Mouse (Mus musculus) splenic B cell, adult 2 months (primary cell): ENCODE results near the gene Mbtd1.
"Not testable (repeated sequence)": the region's sequence is repeated elsewhere in the genome, so short reads cannot be mapped to it uniquely, and the experiment has no call there.

Experiments used
- DNase-seq: peaks from one replicate; pipeline ENCODE4 v3.0.0-alpha.2; 2011; ENCODE audit warnings: low read depth, low spot score
- H3K27me3 ChIP-seq: 2 replicates; pipeline ENCODE4 v1.6.1; 2012; ENCODE audit warnings: mild to moderate bottlenecking, low read length, moderate library complexity, mixed read lengths; ENCODE audit not compliant: control insufficient read depth, poor library complexity, insufficient read depth, severe bottlenecking
- H3K36me3 ChIP-seq: 2 replicates; pipeline ENCODE4 v1.6.1; 2012; ENCODE audit warnings: mild to moderate bottlenecking, low read length, moderate library complexity, mixed read lengths; ENCODE audit not compliant: control insufficient read depth, poor library complexity, insufficient read depth, severe bottlenecking

Gene Mbtd1

DNA sequence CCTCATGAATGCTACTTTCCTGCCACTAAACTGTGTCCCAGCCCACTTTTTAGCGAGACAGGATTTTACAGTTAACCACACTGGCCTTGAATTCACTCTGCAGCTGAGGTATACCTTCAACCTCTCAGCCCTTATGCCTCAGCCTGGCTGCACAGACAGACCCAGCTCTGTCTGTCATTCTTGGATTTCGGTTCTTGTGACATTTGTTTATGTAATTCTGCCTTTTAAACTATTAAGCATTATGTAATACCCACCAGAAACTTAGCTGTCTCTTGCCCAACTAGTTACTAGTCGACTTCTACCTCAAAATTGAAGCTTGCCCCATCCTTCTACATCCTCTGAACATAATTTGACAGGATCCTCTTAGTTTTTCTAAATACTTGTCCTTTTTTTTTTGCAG lies 22.2 kb downstream of the Mbtd1 start:
- peaks cover 10% of the 10 kb centered on the region; the same call in 1 of the 2 replicates for H3K36me3 ChIP-seq
- no peaks in the 10 kb centered on the region for H3K27me3 ChIP-seq
- no peak for DNase-seq

DNA sequence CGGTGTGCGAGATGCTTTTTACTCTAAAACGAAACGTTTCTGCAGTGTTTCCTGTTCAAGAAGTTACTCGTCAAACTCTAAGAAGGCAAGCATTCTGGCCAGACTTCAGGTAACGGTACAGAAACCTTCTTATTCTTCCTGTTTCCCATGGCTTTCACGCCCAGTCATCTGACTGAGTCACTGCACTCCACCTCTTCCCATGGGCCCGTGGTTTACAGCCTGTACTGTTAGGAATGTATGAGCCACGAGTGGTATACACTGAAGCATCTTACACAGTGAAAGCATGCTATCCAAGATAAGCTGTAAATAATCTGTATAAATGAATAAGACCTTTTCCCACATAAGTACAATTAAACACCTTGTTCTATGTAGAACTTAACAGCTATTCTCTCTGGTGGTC lies 23.2 kb downstream of the Mbtd1 start:
- no peaks in the 10 kb centered on the region for H3K27me3 ChIP-seq
- DNase-seq, result no peak
- peaks cover 11% of the 10 kb centered on the region; the same call in 1 of the 2 replicates for H3K36me3 ChIP-seq

DNA sequence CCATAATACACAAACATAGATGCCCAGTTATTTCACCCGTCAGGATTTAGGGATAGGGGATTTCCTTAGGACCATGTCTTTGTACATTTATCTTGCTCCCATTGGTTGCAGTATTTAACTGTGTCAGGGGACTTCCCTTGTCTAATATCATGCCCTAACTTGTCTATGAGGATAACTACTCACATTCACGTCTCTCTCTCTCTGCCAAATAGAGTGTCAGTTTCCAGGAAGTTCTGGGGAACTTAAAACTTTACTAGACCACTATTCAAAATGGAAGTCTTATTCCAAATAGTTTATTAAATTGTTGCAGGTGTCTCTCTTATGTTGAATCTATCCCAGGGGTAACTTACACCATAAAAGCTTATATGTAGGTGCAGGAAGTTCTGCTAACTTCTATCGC lies 26.0 kb downstream of the Mbtd1 start:
- no peaks in the 10 kb centered on the region for H3K27me3 ChIP-seq
- no peak for DNase-seq
- peaks cover 11% of the 10 kb centered on the region; the same call in 1 of the 2 replicates for H3K36me3 ChIP-seq

DNA sequence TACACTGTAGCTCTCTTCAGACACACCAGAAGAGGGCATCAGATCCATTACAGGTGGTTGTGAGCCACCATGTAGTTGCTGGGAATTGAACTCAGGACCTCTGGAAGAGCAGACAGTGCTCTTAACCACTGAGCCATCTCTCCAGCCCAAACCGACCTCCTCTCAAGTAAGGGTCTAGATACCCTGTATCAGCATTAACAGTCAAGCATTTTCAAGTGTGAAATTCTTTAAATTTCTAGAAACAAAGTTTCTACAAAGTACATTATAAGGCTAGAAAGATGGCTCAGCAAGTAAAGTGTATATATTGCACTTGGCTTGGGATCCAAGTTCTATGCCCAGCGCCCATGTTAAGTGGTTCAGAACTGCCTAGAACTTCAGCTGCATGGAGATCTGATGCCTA lies 29.4 kb downstream of the Mbtd1 start:
- not testable (repeated sequence) for DNase-seq, H3K27me3 ChIP-seq
- H3K36me3 ChIP-seq, result peaks cover 11% of the 10 kb centered on the region

DNA sequence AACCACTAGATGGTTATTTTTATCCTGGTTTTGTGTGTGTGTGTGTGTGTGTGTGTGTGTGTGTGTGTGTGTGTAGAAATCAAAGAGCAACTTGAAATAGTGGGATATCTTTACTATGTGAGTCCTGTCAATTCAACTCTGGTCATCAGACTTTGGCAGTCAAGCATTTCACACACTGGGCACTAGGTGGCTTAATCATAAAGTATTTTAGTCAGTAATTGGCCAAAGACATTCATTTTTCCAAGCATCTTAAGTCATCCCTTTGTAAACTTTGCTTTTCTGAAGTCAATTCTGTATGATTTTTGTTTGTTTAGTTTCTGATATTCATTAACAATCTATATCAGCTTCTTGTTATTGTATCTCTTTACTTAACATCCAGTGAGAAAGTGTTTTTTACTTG lies 43.5 kb downstream of the Mbtd1 start:
- peaks cover 11% of the 10 kb centered on the region; the same call in 1 of the 2 replicates for H3K36me3 ChIP-seq
- peak; percentile 15 for DNase-seq
- H3K27me3 ChIP-seq, result no peaks in the 10 kb centered on the region

DNA sequence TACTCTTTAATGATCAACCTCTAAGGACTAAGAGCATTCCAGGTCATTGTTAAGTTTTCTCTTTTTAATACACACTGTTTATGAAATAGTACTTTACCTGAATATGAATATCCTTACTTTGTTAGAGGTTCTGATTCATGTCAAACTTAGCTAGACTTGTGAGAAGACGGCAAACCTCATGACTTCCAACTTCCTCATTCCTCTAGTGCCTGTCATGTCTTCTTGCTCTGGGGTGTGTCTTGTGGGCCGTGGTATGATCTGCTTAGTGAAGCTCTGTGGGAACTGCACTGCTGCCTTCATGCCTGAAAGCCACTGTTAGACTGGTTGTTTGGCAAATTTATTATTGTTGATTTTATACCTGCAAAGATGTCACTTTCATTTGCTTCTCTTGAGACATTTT lies 55.3 kb downstream of the Mbtd1 start:
- DNase-seq, result peak; percentile 77
- H3K36me3 ChIP-seq, result 0 out of 2 replicates have a peak, but pooled peaks cover 2% of the 10 kb centered on the region
- H3K27me3 ChIP-seq, result no peaks in the 10 kb centered on the region

DNA sequence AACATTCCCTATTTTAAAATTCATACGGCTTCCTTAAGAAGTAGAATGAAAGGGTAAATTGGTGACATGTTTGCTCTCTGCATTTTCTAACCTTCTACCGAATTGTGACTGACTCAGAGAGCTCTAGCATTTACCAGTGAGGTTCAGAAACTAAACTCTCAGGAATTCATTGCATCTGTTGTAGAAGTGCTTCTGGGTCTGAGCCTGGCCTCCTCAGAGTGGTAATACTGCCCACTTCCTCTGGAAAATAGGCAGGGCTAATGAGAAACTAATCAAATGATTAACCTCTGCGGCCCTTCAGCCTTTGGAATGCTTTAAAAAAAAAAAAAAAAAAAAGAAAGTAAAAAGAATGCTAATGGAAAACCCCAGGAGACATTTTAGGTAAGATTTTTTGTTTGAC lies 59.3 kb downstream of the Mbtd1 start:
- DNase-seq, result no peak
- peaks cover 8% of the 10 kb centered on the region for H3K36me3 ChIP-seq
- H3K27me3 ChIP-seq, result no peaks in the 10 kb centered on the region

DNA sequence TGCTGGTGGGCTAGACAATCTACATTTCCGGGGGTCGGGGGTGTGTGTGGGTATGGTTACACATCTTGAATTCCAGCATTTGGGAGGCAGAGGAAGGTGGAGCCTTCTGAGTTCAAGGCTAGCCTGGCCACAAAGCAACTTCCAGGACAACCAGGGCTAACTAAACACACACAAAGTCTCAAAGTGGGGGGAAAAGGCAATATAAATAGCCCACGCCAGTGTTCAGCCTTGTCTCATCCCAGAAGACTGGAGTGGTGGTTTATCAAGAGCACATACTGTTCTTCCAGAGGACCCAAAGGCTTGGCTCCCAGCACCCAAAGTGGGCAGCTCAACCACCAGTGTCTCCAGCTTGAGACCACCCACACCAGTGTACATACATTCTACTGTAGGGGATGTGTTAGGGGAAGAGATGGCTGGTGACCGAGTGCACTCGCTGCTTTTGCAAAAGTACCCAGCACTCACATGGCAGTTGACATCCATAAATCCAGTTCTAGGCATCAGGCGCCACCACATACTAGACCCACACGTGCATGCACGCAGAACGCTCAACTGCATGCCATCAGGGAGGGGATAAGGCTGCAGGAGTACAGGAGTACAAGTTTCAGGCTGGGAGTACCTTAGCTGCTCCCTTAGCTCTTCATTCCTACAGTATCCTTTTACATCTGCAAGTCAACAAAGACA lies 63.4 kb downstream of the Mbtd1 start:
- Histone ChIP-seq H3K36me3 (peaks cover 11% of the 10 kb centered on the region), H3K27me3 (no peaks in the 10 kb centered on the region)
- DNase-seq, result no peak

DNA sequence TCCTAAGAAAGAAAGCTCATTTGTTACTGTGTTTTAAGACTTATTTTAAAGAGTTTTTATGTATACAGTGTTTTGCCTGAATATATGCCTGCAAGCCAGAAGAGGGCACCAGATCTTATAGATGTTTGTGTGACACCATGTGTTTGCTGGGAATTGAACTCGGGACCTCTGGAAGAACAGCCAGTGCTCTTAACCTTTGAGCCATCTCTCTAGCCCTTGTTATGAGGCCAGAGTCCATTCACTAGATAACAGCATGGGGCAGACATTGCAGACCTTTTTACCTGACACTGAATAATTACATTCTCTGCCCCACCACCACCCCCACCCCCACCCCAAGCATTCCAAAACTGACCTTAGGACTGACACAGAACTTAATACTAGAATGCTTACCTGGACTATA lies 64.4 kb downstream of the Mbtd1 start:
- Histone ChIP-seq H3K36me3 (peaks cover 10% of the 10 kb centered on the region), H3K27me3 (no peaks in the 10 kb centered on the region)
- DNase-seq, result no peak

DNA sequence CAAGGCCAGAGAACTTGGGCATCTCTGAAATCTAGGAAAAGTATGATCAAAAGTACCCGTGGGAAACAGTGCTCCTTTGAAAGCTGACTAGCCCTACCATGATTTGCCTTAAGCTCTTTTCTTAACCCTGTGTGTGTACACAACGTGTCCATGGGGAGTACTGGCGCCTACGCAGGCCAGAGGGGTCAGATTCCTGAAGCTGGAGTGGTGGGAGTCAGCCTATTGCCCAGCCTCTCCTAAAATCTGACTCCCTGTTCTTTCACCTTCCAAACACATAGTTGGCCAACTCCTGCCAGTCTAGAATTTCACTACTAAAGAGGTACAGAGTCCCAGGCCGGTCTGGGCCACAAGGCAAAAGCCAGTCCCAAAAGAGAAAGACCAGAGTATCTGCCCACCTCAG lies 66.7 kb downstream of the Mbtd1 start:
- Histone ChIP-seq H3K36me3 (peaks cover 7% of the 10 kb centered on the region), H3K27me3 (no peaks in the 10 kb centered on the region)
- DNase-seq, result no peak

DNA sequence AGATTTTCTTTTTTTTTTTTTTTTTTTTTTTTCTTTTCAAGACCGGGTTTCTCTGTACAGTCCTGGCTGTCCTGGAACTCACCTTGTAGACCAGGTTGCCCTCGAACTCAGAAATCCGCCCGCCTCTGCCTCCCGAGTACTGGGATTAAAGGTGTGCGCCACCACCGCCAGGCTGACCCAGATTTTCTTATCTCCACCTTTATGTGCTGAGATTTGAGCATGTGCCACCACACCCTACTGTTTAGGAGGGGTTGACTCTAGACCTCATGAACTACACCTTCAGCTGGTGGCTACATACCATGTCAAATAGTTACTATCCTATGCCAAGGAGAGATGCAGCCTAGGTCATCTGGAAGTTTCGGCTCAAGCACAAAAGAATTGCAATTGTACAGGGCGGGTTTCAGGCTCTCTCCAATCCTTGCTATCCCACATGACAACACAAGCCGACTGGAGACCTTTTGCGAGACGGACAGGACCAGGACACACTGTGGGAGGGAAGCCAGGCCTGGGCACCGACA lies 69.1 kb downstream of the Mbtd1 start:
- Histone ChIP-seq H3K27me3 (no peaks in the 10 kb centered on the region), H3K36me3 (peaks cover 7% of the 10 kb centered on the region)
- no peak for DNase-seq

DNA sequence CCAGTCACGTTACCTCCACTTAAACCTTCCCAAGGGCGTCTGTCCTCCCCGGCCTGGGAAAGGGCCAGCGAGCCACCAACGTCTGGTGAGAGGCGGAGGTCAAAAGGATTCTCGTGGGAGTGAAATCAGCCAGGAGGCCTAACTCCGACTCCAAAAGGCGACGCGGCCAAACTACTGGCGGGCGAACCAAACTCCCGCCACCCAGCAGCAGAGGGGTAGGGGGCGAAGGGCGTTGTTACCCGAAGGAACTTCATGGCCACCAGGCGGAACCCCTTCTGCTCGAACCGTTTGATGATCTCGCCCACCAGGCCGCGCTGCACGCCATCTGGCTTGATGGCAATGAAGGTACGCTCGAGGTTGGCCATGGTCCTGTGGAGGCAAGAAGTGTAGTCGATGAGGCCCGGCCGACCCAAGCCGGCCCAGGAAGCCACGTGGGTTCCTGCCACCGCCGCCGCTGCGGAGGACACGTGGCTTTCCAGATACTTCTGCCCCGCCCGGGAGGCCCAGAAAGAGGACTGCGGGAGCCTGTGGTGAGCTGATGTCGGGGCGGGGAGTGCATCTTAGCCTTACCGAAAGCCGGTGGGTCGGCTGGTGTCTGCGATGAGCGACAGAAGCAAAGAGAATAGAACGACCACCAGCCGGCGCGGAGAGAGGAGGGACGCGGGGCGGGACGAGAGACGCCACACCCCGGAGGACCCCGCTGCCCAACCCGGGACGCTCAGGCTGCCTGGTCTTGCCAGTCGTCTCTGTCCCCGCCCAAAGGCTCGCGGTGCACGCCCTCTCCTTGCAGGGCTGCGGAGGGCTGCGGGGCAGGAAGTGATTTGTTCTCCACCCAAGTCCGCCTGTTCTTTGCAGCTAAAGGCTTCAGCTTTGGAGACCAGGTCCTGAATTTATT lies 69.9 kb downstream of the Mbtd1 start:
- DNase-seq, result peak; percentile 93
- H3K27me3 ChIP-seq, result no peaks in the 10 kb centered on the region
- peaks cover 8% of the 10 kb centered on the region for H3K36me3 ChIP-seq

DNA sequence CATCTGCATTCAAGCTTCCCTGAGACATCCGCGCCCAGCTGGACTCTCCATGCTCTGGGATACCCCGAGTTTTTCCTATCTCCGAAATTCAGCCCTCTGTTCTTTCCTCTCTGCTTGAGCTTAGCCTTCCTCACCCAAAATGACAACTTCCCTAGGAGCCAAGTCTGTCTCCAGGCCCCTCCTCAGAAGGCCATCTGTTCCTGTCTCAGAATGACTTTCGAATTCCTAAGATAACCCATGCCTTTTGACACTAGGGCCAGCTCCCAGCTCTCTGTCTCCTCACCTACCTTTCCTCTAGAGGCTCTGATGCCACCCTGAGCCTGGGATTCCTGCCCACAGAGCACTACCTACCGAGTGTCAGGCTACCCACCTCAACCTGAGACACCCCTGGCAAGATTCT lies 70.5 kb downstream of the Mbtd1 start, which contains the start of gene Nme2:
Nme2 (minus strand) TSS at position 101 of the 400 bp plus-strand sequence.
- Histone ChIP-seq H3K36me3 (peaks cover 6% of the 10 kb centered on the region; the same call in 1 of the 2 replicates), H3K27me3 (no peaks in the 10 kb centered on the region)
- no peak for DNase-seq

DNA sequence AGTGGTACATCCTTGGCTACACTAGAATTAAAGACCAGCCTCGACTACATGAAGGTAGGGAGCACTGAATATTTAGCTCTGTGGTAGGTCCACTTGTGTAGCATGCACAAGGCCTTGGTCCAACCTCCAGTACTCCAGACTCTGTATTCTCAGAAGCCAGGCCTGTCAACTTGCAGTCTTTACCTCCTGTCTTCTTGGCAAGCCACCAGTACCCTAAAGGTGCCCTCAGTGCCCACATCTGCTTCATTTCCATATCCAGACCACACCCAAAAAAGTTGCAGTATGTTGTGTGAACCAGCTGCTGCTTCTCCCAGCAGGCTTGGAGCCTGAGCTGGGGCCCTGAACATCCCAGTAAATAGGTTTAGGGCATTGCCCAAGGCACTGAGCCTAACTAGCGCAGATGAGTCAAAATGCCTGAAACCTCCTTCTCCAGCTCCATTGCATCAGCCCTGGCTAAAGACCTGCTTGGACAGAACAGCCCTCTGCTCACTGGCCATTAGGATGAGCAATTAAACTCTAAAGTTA lies 71.4 kb downstream of the Mbtd1 start:
- DNase-seq, result no peak
- Histone ChIP-seq H3K36me3 (peaks cover 5% of the 10 kb centered on the region; the same call in 1 of the 2 replicates), H3K27me3 (no peaks in the 10 kb centered on the region)

DNA sequence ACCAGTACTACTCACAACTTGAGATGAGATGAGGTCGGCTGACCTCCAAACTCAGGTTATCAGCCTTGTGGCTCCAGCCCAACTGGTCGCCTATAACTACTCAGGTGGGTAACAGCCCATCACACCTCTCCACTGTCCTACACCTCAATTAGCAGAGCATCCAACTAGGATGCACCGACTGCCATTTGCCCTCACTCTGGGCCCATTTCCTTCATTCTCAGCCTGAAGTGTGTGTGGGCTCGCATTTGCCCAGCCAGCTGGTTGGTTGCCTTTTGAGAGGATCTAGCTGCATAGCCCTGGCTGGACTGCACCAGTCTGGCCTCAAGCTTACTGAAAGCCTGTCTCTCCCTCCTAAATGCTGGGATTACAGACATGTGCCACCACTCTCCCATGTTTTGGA lies 72.1 kb downstream of the Mbtd1 start:
- Histone ChIP-seq H3K36me3 (peaks cover 8% of the 10 kb centered on the region; the same call in 1 of the 2 replicates), H3K27me3 (no peaks in the 10 kb centered on the region)
- DNase-seq, result no peak
